Mouse (Mus musculus) layer of hippocampus, adult 11-12 months (tissue): Measurements from ENCODE around the gene Pfdn6.
A peak's percentile ranks its signal among the peaks of the same experiment; 100 is the strongest.

ENCODE experiments used
- DNase-seq: peaks from one replicate; pipeline ENCODE4 v3.0.0; 2022; ENCODE audit warnings: low spot score

Pfdn6 gene

DNA sequence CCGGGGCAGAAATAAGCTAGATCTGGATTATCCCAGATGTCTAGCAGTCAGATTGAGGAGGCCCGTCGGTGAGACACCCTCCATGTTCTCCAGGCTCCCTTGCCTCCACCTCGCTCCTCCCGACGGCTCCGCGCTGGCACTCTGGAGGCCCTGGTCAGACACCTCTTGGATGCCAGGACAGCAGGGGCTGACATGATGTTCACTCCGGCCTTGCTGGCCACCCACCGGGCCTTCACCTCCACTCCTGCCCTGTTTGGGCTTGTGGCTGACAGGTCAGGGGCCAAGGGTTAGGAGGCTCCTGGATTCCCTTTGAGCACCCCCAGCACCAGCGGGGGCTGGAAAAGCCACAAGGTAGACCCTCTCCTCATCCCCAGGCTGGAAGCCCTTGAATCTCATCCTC lies 8.2 kb downstream of the Pfdn6 start:
- no peak for DNase-seq

DNA sequence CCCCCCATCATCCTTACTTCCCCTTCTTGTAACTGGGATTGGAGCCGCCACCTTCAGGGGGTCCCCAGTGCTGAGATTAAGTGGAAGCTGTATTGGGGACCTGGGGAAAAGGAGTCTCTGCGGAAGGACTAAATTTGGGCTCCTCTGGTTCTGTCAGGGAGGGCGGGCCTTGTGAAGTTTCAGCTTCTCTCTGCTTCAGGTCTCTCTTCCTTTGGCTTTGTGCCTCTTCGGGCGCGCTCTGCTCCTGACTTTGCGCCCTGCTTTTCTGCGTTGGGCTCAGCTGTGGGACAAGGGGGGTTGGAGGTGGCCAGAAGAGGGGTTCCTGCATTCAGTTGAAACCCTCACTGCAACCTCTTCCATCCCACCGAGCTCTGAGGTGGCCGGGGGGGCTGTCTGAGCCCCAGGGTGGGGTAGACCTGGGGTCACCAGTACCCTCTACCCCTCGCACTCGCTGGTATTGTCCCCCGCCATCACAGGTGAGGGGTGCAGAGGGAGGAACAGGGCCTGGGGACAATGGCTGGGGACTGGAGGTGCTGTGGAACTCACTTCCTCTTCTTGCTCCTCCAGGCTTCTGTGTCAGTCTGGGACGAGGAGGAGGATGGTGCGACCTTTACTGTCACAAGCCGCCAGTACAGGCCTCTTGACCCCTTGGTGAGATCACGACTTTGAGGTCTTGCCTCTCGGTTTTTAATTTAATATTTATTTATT lies 8.8 kb downstream of the Pfdn6 start:
- no peak for DNase-seq

DNA sequence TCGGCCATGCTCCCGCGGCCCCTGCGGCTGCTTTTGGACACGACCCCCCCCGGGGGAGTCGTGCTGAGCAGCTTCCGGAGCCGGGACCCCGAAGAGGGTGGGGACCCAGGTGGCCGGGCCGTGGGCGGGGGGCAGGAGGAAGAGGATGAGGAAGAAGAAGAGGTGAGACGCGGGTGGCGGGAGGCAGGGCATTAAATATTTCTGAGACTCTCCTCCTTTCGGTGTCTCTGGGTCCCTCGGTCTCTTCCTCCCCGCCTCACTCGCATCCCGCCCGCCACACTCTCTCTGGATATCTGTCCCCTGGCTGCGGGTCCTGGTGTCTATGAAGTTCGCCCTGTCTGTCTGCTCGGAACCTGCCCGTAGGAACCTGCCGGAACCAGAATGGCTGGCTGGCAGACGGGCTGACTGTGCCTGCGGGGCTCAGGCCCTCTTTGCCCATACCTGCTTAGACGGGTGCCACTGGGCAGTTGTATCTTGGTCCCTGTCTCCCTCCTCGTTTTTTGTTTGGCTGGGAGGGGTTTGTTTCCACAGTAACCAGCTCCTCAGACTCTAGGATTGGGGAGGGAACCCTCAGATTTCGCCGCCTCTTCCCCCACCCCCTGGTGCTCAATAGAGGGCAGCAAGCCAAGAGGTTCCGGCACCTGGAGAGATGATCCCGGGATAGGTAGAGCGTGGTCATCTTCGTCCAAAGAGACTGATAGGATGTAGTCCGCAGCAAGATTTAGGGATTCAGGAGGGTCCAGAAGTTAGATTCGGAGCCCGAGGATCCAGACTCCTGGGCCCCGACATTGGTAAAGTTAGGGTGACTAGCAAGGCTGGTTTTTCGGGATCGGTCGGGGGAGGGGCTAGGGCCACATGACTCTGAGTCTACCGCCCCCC lies 9.6 kb downstream of the Pfdn6 start:
- DNase-seq, result peak; percentile 76

DNA sequence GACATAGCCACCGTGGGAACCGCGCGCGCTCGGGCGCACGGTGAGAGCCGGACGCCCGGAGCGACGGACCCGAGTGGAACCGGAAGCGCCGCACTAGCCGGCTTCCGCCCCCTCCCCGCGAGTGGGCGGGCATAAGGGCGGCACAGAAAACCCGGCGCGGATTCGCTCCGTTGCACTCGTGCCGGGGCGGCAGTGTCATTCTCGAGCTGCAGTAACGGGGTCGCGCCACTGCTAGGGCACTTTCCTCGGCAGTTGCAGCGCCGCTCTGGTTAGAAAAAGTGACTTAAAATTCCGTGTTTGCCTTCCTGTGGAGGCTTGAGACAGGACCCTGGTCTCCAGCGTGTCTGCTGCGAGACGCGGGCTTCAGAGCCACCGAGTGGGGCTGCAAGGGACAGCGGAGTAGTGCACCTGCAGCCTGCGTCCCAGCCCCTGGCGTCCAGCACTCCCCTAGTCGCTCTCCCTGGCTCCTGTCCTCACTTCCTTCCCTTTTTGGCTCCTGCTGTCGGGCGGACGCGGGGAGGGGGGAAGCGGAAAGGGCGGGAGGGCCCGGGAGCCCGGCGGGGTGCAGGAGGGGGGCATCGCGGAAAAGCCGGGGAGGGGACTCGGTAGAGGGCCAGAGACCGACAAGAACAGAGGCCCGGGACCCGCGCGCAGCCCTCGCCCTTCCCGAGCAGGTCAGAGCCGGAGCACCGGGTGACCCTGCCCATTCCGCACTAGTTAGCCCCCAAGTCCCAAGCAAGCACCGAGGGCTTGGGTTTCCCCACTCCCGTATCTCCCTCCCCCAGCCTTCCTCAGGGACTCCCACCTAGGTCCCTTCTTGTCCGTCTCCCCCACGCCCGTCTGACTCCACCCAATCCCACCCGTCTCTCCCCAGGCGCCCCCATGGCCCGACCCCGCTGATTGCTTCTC lies 10.5 kb downstream of the Pfdn6 start, which contains the start of gene Rgl2:
TSS of gene Rgl2 (plus strand) at position 173 of the 909 bp plus-strand sequence.
- peak; percentile 91 for DNase-seq

DNA sequence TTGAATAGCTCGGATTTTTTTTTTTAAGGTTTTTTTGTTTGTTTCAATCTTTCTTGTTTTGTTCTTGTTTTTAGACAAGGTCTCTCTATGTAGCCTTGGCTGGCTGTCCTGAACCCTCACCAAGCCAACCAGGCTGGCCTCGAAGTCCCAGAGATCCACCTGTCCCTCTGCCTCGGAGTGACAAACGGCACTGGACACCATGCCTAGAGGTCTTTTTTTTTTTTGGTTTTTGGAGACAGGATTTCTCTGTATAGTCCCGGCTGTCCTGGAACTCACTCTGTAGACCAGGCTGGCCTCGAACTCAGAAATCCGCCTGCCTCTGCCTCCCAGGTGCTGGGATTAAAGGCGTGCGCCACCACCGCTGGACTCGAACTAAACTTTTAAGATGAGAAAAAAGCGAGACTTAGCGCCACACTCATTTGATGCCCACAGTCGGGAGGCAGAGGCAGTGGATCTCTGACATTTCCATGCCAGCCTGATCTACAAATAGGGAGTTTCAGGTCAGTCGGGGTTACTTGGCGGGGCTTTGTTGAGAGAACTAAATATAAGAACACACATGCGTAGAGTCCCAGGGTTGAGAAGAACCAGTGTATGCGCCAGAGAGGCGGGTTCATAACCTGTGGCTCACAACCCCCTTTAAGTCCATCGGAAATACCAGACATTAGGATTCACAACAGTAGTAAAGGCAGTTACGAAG lies 11.7 kb downstream of the Pfdn6 start:
- no peak for DNase-seq

DNA sequence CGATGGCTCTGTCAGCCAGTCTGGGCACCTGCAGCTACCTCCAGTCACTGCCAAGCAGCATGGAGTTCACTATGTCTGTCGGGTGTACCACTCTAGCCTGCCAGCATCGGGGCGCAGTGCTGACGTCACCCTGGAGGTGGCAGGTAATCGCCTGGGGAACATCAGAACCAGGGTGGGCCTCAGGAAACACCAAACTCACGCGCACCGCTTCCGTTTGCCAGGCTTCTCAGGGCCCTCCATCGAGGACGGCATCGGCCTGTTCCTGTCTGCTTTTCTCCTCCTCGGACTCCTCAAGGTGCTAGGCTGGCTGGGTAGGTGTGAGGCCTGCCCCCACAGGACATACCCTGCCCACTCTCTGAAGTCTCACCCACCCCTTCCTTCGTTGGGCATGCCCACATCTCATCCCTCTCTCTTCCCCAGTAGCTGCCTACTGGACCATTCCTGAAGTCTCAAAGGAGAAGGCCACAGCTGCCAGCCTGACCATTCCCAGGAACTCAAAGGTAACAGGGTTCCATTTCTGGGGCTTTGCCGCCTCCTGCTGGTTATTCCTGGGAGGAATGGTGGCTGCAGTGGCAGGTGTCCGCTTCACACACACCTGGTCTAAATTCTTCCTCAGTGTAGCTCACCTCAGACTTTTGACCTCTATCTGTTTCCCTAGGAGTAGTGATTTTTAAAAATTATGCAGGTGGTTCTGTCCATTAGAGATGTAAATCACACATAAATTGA lies 13.8 kb downstream of the Pfdn6 start:
- DNase-seq, result no peak

DNA sequence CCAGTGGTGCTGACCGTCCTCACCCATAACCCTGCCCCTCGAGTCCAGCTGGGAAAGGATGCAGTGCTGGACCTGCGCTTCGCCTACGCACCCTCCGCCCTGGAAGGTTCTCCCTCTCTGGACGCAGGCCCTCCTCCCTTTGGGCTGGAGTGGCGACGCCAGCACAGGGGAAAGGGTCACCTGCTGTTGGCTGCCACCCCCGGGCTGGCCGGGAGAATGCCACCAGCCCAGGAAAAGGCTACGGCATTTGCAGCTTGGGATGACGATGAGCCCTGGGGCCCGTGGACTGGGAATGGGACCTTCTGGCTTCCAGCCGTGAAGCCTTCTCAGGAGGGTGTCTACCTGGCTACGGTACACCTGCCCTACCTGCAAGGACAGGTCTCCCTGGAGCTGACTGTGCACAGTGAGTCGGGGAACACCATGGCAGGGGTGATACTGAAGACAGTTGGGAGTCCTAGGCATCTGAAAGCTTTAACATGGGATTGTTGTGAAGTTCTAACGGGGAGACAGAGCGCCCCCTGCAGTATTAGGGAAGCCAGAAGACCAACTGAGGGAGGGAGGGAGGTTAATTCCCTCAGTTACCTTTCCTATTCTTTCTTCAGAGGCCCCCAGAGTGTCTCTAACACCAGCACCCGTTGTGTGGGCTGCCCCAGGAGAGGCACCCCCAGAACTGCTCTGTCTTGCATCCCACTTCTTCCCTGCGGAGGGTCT lies 14.6 kb downstream of the Pfdn6 start:
- no peak for DNase-seq

DNA sequence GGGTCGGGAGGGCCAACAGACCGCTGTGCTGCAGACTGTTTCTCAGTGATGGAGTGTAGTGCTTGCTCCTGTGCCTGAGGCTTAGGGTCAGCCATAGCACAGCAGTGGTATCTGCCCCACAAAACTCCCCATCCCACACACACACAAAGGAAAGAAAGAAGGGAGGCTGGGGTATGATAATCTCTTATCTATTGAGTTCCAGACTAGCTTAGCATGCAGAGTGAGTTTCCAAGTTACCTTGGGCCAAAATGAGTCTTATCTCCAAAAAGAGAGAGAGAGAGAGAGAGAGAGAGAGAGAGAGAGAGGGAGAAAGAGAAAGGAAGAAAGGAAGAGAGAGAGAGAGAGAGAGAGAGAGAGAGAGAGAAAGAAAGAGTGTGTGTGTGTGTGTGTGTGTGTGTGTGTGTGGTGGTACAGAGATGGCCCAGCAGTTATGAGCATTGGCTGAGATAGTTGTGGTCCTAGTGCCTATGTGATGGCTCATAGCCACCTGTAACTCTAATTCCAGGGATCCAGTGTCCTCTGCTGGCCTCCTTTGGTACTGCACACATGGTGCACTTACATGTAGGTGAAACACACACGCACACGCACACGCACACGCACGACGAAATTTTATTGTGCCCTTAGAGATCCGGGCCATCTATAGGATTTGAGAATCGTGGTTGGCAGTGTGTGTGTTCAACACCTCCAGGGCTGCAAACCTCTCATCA lies 15.4 kb downstream of the Pfdn6 start:
- no peak for DNase-seq

DNA sequence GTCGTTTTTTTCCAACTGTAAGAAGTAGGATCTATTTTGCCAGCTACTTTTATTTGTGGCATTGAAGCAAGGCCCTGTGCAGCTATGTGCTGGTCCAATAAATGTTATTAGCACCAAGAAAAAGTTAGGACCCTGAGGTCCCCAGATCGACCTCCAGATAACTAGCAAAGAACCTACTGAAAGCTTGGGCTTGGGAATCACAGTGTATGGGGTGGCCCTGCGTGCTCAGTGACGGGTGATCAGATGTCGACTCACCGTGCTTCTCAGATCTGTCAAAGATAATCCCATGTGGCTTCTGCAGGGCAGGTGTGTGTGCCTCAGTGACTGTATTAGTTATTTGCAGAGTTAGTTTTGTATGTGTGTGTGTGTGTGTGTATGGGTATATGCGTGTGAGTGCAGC lies 18.8 kb downstream of the Pfdn6 start:
- no peak for DNase-seq

DNA sequence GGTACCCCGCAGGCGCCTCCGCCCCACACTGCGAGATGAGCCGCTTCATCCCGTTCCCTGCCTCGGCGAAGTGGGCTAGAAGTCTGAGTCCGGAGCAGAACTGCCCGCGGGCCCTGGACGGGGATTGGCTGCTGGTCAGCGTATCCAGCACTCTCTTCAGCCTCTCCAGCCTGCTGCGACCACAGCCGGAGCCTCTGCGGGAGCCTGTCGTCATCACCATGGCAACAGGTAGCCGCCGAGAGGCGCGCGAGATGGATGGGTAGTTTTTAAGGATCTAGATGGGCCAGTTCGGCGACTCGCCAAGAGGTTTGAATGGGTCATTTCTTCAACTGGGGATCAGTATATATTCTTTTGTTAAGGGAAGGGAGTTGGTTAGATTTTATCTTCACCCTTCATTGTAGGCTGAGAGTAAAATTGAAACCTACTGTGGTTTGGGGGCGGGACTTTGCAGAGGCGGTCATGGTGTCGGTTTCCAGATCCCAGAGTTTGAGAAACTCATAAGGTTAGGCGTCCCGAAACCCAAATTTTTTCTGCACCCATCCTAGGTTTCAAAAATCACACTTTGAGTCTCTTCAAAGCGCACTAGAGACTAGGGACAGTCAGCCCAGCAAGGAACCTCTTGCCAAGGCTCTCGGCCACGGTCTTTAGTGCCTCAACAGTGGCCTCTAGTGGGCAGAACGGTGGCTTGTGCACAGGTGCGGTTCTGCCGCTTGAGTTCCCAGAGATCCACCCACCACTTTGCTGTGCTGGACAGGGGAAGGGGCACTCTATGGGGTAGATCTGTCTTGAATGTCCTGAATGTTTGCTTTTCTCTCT lies 19.7 kb downstream of the Pfdn6 start:
- peak; percentile 85 for DNase-seq

DNA sequence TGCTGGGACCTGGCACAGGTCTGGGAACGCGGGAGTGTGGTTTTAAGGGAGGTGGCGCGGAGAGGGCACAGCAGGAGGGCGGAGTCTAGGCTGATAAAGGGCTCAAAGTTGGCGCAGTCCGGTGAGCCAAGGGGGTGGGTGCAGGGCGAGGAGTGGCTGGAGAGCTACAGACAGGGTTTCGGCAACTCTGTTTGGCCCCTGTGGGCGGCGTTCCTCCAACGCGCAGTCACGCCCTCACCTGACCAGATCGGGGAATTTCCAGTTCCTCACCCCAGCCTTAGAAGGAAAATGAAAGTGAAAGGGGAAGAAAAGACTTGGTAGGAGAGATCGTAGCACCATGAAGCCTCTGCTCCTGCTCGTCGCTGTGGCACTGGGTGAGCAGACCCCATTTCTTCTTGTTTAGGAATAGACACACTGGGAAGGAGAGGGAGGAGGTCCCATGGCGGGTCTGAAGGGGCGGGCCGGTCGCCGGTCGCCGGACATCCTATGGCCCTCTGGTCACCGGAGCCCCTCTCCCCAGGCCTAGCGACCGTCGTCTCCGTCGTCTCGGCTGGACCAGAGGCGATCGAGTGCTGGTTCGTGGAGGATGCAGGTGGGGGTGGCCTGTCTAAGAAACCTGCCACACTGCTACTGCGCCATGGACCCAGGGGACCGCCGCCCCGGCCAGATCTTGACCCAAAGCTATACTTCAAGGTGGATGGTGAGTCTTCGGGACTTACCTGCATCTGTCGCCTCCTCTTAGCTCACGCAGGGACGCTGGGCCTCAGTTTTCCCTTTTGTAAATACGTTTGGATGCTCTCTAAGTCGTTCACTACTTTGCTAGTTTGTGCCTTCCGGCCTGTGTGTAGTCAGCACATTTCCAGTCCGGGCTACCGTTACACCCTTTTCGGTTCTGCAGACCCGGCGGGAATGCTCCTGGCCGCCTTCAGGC lies 20.5 kb downstream of the Pfdn6 start:
- peak; percentile 63 for DNase-seq

DNA sequence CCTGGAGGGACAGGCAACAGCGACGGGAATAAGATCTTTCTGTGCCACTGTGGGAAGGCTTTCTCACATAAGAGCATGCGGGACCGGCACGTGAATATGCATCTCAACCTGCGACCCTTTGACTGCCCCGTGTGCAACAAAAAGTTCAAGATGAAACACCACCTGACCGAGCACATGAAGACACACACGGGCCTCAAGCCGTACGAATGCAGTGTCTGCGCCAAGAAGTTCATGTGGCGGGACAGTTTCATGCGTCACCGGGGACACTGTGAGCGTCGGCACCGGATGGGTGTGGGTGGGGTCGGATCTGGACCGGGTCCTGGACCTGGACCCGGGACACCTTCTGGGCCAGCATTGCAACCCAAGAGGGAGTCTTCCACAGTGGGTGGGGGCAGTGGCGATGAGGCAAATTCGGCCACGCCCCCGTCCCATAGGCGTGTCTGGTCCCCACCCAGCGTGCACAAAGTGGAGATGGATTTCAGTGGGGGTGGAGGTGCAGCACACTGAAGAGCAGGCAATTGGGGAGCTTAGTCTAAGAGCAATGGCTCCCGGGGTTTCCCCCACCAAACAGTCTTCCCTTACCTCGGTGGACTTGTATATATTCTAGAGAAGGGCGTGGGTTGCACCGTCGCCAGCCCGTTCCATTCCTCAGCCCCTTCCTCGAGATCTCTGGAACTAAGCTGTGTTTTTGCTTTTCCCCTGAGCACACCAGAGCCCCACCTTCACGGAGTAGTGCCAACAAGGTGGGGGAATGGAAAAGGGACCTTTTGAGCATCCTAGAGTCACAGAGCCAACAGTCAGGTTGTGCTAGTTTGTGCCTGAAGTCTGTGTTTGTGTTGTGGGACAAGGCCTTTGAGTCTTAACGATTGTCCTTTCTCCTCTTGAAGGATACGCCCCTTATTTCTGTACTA lies 21.6 kb downstream of the Pfdn6 start:
- DNase-seq, result no peak

DNA sequence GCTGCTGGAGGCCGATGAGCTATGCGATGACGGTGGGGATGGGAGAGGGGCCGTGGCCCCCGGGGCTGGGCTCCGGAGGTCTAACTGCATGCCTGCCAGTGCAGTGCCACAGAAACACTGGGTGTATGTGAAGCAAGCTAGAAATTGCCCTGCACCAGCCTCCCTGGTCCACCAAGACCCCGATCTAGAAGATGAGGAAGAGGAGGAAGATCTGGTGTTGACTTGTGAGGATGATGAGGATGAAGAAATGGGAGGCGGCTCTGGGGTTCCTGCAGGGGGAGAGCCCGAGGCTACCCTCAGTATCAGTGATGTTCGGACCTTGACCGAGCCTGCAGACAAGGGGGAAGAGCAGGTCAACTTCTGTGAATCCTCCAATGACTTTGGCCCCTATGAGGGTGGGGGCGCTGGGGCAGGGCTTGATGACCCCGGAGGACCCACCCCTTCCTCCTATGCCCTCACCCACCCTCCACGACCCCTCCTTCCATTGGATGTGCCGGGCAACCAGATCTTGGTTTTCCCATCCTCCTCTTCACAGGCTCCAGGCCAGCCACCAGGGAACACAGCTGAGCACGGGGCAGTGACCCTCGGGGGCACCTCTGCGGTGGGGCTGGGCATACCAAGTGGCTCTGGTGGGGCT lies 22.4 kb downstream of the Pfdn6 start:
- DNase-seq, result no peak

DNA sequence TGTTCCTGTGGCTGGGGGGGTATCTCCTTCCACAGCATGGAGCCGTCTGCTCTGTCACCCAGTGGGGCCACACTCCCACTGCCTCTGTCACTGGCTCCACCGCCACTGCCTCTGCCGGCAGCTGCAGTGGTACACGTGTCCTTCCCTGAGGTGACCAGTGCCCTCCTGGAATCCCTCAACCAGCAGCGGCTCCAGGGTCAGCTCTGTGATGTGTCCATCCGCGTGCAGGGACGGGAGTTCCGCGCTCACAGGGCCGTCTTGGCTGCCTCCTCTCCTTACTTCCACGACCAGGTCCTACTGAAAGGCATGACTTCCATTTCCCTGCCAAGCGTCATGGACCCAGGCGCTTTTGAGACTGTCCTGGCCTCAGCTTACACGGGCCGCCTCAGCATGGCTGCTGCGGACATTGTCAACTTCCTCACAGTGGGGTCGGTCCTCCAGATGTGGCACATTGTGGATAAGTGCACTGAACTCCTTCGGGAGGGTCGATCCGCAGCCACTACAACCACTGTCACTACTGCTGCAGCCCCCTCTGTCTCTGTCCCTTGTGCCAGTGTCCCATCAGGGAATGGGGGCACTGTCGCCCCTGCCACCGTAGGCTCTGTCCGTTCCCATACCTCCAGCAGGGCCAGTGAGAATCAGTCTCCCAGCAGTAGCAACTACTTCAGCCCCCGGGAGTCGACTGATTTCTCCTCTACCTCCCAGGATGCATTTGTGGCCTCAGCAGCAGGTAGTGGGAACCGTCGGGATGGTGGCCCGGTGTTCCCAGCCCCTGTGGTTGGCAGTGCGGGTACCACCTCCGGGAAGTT lies 23.1 kb downstream of the Pfdn6 start:
- no peak for DNase-seq

DNA sequence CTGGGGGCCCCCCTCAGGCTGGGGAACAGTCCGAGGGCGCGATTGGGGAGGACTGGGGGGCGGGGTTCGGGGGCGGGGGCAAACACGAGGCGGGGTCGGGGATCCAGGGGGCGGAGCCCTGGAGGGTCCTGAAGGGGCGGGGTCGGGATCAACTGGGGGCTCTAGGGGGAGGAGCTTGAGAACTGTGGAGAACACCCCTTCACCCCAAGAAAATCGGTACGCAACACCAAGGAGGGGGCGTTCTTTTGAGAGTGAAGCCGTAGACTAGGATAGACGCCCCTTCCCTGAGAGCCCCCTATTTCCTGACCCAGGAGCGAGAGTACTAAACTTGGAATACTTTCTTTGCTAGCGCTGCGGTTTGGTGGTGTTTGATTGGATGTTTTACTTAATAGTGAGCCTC lies 23.8 kb downstream of the Pfdn6 start:
- no peak for DNase-seq
